24 mouse cellular contexts compared by ENCODE assay signal in the genomic region with DNA sequence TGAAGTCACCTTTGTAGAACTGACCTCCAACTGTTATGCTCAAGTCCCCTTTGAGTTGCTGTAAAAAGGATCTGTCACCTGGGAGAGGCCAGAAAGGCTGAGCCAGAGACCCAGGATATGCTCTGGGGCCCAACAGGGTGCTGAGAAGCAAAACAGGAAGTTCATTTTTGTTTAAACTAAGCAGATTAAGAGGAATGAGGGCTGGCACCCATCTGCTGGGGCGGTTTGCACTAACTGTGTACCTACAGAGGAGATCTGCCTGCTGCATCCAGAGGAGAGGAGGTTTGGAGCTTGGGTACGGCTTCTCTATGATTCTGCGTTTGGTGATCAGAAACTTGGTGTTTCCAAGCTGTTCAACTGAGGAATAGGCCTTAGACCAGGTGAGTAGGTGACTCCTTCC. TPM values are rescaled to one million over a fixed set of nuclear protein-coding genes. Genes with fewer than 3 reads are reported as not detected.
DNase-seq lines count a peak whose midpoint lies in the region; ATAC-seq lines count a peak whose summit lies in the region.
"Had no signal": no experiment of that assay in that cellular context is flagged by ENCODE, and none has a peak within 500 bp of the region (broad histone marks: within the 10 kb centered on the region; RNA-seq: fewer than 3 reads in every experiment).

No protein-coding gene starts in this region.

- no peaks in the 10 kb centered on the region for H3K9me3 ChIP-seq in kidney, embryonic 15.5 days (replicated peaks)
- no peaks in the 10 kb centered on the region for H3K9me3 ChIP-seq in hindbrain, embryonic 10.5 days
- H3K9me3 ChIP-seq: embryonic facial prominence, embryonic 15.5 days; heart, embryonic 10.5 days; hindbrain, embryonic 12.5 days; intestine, embryonic 15.5 days; limb, embryonic 15.5 days; neural tube, embryonic 12.5 days had no signal

- no peak for ATAC-seq in kidney, embryonic 15.5 days (replicated peaks; ENCODE audit: low FRiP score)
- ATAC-seq: forebrain, embryonic 16.5 days; intestine, embryonic 15.5 days had no signal

- 77% methylated on average over 3 of the region's 3 CpGs for WGBS in kidney, embryonic 15.5 days
- 79% methylated on average over 3 of the region's 3 CpGs for WGBS in hindbrain, embryonic 10.5 days

- no peak overlapping the region for H3K9ac ChIP-seq in kidney, embryonic 15.5 days
- H3K9ac ChIP-seq: embryonic facial prominence, embryonic 15.5 days; hindbrain, embryonic 12.5 days; intestine, embryonic 15.5 days; limb, embryonic 15.5 days; neural tube, embryonic 12.5 days had no signal

- no peaks in the 10 kb centered on the region for H3K36me3 ChIP-seq in kidney, embryonic 15.5 days
- no peaks in the 10 kb centered on the region for H3K36me3 ChIP-seq in hindbrain, embryonic 10.5 days
- H3K36me3 ChIP-seq: embryonic facial prominence, embryonic 15.5 days; heart, embryonic 10.5 days; hindbrain, embryonic 12.5 days; intestine, embryonic 15.5 days; limb, embryonic 15.5 days; neural tube, embryonic 12.5 days had no signal

- H3K4me3 ChIP-seq in kidney, embryonic 15.5 days (replicated peaks), result no peak overlapping the region
- no peak overlapping the region for H3K4me3 ChIP-seq in hindbrain, embryonic 10.5 days
- H3K4me3 ChIP-seq: embryonic facial prominence, embryonic 15.5 days; heart, embryonic 10.5 days; hindbrain, embryonic 12.5 days; intestine, embryonic 15.5 days; limb, embryonic 15.5 days; neural tube, embryonic 12.5 days had no signal

- no peak overlapping the region for H3K27ac ChIP-seq in kidney, embryonic 15.5 days
- H3K27ac ChIP-seq in hindbrain, embryonic 10.5 days, result no peak overlapping the region
- H3K27ac ChIP-seq: embryonic facial prominence, embryonic 15.5 days; heart, embryonic 10.5 days; hindbrain, embryonic 12.5 days; intestine, embryonic 15.5 days; limb, embryonic 15.5 days; neural tube, embryonic 12.5 days had no signal

- H3K4me1 ChIP-seq in kidney, embryonic 15.5 days, result no peaks in the 10 kb centered on the region
- H3K4me1 ChIP-seq in hindbrain, embryonic 10.5 days (replicated peaks), result peaks cover 14% of the 10 kb centered on the region
- H3K4me1 ChIP-seq: embryonic facial prominence, embryonic 15.5 days; heart, embryonic 10.5 days; intestine, embryonic 15.5 days; limb, embryonic 15.5 days; neural tube, embryonic 12.5 days had no signal

- DNase-seq in lung, postnatal 25 days (ENCODE audit: low spot score), result peak; percentile 2
- no peak for DNase-seq in lung, postnatal 10 days
- DNase-seq in A20 (ENCODE audit: low read depth, low spot score), result peak; percentile 25
- peak; percentile 53 for DNase-seq in T-cell, adult 2 months (ENCODE audit: low spot score)
- DNase-seq in thymus, postnatal 0 days (ENCODE audit: low spot score), result peak; percentile 62
- no peak for DNase-seq in right cerebral cortex, postnatal 14 days
- DNase-seq in hindbrain, embryonic 10.5 days (ENCODE audit: low spot score), result no peak
- DNase-seq: adrenal gland, postnatal 14 days; cerebellum, adult 18-20 months; cerebellum, postnatal 36 days; gastrocnemius, postnatal 36 days; heart, postnatal 10 days; kidney, adult 9 months; kidney, postnatal 4 days; layer of hippocampus, postnatal 36 days; lung, postnatal 14 days had no signal

- no peak overlapping the region for H3K4me2 ChIP-seq in kidney, embryonic 15.5 days
- H3K4me2 ChIP-seq: embryonic facial prominence, embryonic 15.5 days; hindbrain, embryonic 12.5 days; intestine, embryonic 15.5 days; limb, embryonic 15.5 days; neural tube, embryonic 12.5 days had no signal

- 0 out of 2 replicates have a peak, but pooled peaks cover 9% of the 10 kb centered on the region for H3K27me3 ChIP-seq in kidney, embryonic 15.5 days
- 0 out of 2 replicates have a peak, but pooled peaks cover 10% of the 10 kb centered on the region for H3K27me3 ChIP-seq in hindbrain, embryonic 10.5 days (ENCODE audit: insufficient read depth, poor library complexity, severe bottlenecking)
- H3K27me3 ChIP-seq: embryonic facial prominence, embryonic 15.5 days; intestine, embryonic 15.5 days; neural tube, embryonic 12.5 days had no signal

RNA-seq across cellular contexts. Expression of a gene that starts 29.5 kb away (rescaled TPM):
- polyA plus RNA-seq in thymus, postnatal 0 days (2015; fragmentation: Nextera tagmentation; extraction: Ambion mirVana), result 0.46 and 0.53 TPM in 2 replicates
- 0.40 and 0.51 TPM in 2 replicates for polyA plus RNA-seq in kidney, embryonic 15.5 days (2015; fragmentation: Nextera tagmentation; extraction: Ambion mirVana)
- polyA plus RNA-seq in hindbrain, embryonic 10.5 days (2016; fragmentation: Nextera tagmentation; extraction: Ambion mirVana), result 4.5 and 6.4 TPM in 2 replicates
- polyA plus RNA-seq: heart, embryonic 10.5 days had no signal

Comparison
In these comparisons a context has a peak if more than half of its experiments do, and no peak if none do; other contexts are left out.
1. DNase-seq: peak in lung, postnatal 25 days (single experiment), A20 (single experiment), T-cell, adult 2 months (single experiment) and thymus, postnatal 0 days (single experiment); none in lung, postnatal 10 days (single experiment), right cerebral cortex, postnatal 14 days (single experiment) and hindbrain, embryonic 10.5 days (single experiment).